Mouse (Mus musculus) spleen, adult 10 weeks (tissue): ENCODE data around the gene Tapbpl. TPM values are rescaled to one million over a fixed set of nuclear protein-coding genes. Genes with fewer than 3 reads are reported as not detected.

Experiments used
- polyA plus RNA-seq: library from polyadenylated mRNA; stranded (reverse); fragments of 350-450 nt; fragmentation: Illumina TruSeq; extraction: RNeasy Lipid Tissue Mini Kit (QIAGEN cat#74804); gene quantifications from one replicate; pipeline ENCODE4 v1.2.3, GENCODE M21; 2015; ENCODE audit warnings: low replicate concordance; ENCODE audit not compliant: insufficient read depth

Gene Tapbpl
- polyA plus RNA-seq: 29.2 TPM

GRCm38 (mm10) chr6:125231117-125232044 lies at the start of gene Tapbpl:
Gene Tapbpl (minus strand): TSS chr6:125231860.

GRCm38 (mm10) chr6:125236782-125237181 lies 5.1 kb upstream of the Tapbpl start, which contains the start of gene Cd27:
Gene Cd27 (minus strand): TSS chr6:125237010.

GRCm38 (mm10) chr6:125215148-125215954 lies 16.3 kb downstream of the Tapbpl start, which contains the start of gene Vamp1:
Gene Vamp1 (plus strand): TSS chr6:125215551.

GRCm38 (mm10) chr6:125191332-125192015 lies 40.2 kb downstream of the Tapbpl start, which contains the start of the genes Ncapd2 and Mrpl51:
Gene Ncapd2 (minus strand): TSS chr6:125191701.
Gene Mrpl51 (plus strand): TSS chr6:125191801.

Other genes with a start within 250 kb of the Tapbpl start
- gene Pianp, start 235.2 kb downstream of the Tapbpl start, polyA plus RNA-seq: 3.0 TPM
- gene Zfp384, start 222.7 kb downstream of the Tapbpl start, polyA plus RNA-seq: 76.0 TPM
- 64.2 TPM for gene Ing4, start 192.1 kb downstream of the Tapbpl start, polyA plus RNA-seq
- 22.3 TPM for gene Acrbp, start 182.2 kb downstream of the Tapbpl start, polyA plus RNA-seq
- 8.7 TPM for gene Lpar5, start 163.9 kb downstream of the Tapbpl start, polyA plus RNA-seq
- 174 TPM for gene Chd4, start 135.9 kb downstream of the Tapbpl start, polyA plus RNA-seq
- 22.7 TPM for gene Nop2, start 100.0 kb downstream of the Tapbpl start, polyA plus RNA-seq
- gene Iffo1, start 86.6 kb downstream of the Tapbpl start, polyA plus RNA-seq: 29.6 TPM
- gene Gapdh, start 65.4 kb downstream of the Tapbpl start, polyA plus RNA-seq: 414 TPM
- gene Ncapd2, start 40.2 kb downstream of the Tapbpl start, polyA plus RNA-seq: 55.5 TPM
- gene Mrpl51, start 40.1 kb downstream of the Tapbpl start, polyA plus RNA-seq: 61.7 TPM
- 89.9 TPM for gene Vamp1, start 16.3 kb downstream of the Tapbpl start, polyA plus RNA-seq
- gene Cd27, start 5.2 kb upstream of the Tapbpl start, polyA plus RNA-seq: 35.2 TPM
- not detected for gene Tuba3a, start 54.2 kb upstream of the Tapbpl start, polyA plus RNA-seq
- gene Ltbr, start 82.0 kb upstream of the Tapbpl start, polyA plus RNA-seq: 7.2 TPM
- gene Scnn1a, start 88.8 kb upstream of the Tapbpl start, polyA plus RNA-seq: 0.84 TPM
- 29.9 TPM for gene Tnfrsf1a, start 117.5 kb upstream of the Tapbpl start, polyA plus RNA-seq
- not detected for gene Plekhg6, start 148.9 kb upstream of the Tapbpl start, polyA plus RNA-seq